Mouse (Mus musculus) retina, embryonic 14.5 days (tissue): Measurements from ENCODE around the gene Gm10100.
"Not testable (repeated sequence)": the region's sequence is repeated elsewhere in the genome, so short reads cannot be mapped to it uniquely, and the experiment has no call there.

Experiments
- DNase-seq: peaks from one replicate; pipeline ENCODE4 v3.0.0-alpha.2; 2015; ENCODE audit warnings: low spot score

The Gm10100 gene

GRCm38 (mm10) chr10:77726186-77726585 is at the start of gene Gm10100:
Gene Gm10100, plus strand, starts transcription at chr10:77726486.
- DNase-seq, result no peak

GRCm38 (mm10) chr10:77677562-77677961 is 48.7 kb upstream of the Gm10100 start:
- peak; percentile 57 for DNase-seq

- no peak for DNase-seq
Observed at GRCm38 (mm10) chr10:77682994-77683393, 43.3 kb upstream of the Gm10100 start.

GRCm38 (mm10) chr10:77684181-77684580 is 42.1 kb upstream of the Gm10100 start:
- DNase-seq, result no peak

GRCm38 (mm10) chr10:77685895-77686664 is 40.2 kb upstream of the Gm10100 start, which contains the start of gene Tspear:
Gene Tspear, plus strand, starts transcription at chr10:77686569.
- DNase-seq, result no peak

GRCm38 (mm10) chr10:77687021-77687420 is 39.3 kb upstream of the Gm10100 start:
- DNase-seq, result no peak

- DNase-seq, result not testable (repeated sequence)
Observed at GRCm38 (mm10) chr10:77690356-77690807, 35.9 kb upstream of the Gm10100 start, which contains the start of gene Gm19402. Gene Gm19402, minus strand, starts transcription at chr10:77690757.

GRCm38 (mm10) chr10:77697133-77697532 is 29.2 kb upstream of the Gm10100 start, which contains the start of gene Gm9508:
Gene Gm9508, minus strand, starts transcription at chr10:77697233.
- no peak for DNase-seq

GRCm38 (mm10) chr10:77706326-77706725 is 20.0 kb upstream of the Gm10100 start, which contains the start of gene Gm10272:
Gene Gm10272, plus strand, starts transcription at chr10:77706626.
- no peak for DNase-seq

GRCm38 (mm10) chr10:77709831-77710230 is 16.5 kb upstream of the Gm10100 start:
- DNase-seq, result no peak

- DNase-seq, result not testable (repeated sequence)
Observed at GRCm38 (mm10) chr10:77711157-77711556, 15.1 kb upstream of the Gm10100 start, which contains the start of gene Gm10024. Gene Gm10024, plus strand, starts transcription at chr10:77711457.

- no peak for DNase-seq
Observed at GRCm38 (mm10) chr10:77713734-77714133, 12.6 kb upstream of the Gm10100 start.

- DNase-seq, result no peak
Observed at GRCm38 (mm10) chr10:77715507-77715906, 10.8 kb upstream of the Gm10100 start, which contains the start of gene Gm10142. Gene Gm10142, plus strand, starts transcription at chr10:77715807.

GRCm38 (mm10) chr10:77720299-77720698 is 6.0 kb upstream of the Gm10100 start, which contains the start of gene Krtap12-1:
Gene Krtap12-1, plus strand, starts transcription at chr10:77720599.
- not testable (repeated sequence) for DNase-seq

- no peak for DNase-seq
Observed at GRCm38 (mm10) chr10:77724855-77725254, 1.4 kb upstream of the Gm10100 start.

- DNase-seq, result peak; percentile 13
Observed at GRCm38 (mm10) chr10:77728280-77728679, 2.0 kb downstream of the Gm10100 start.

GRCm38 (mm10) chr10:77729241-77729640 is 3.0 kb downstream of the Gm10100 start:
- DNase-seq, result peak; percentile 43

- no peak for DNase-seq
Observed at GRCm38 (mm10) chr10:77735928-77736327, 9.6 kb downstream of the Gm10100 start.

- no peak for DNase-seq
Observed at GRCm38 (mm10) chr10:77738929-77739328, 12.6 kb downstream of the Gm10100 start.

GRCm38 (mm10) chr10:77741924-77742688 is 15.8 kb downstream of the Gm10100 start, which contains the start of gene Gm18596:
Gene Gm18596, minus strand, starts transcription at chr10:77742638.
- DNase-seq, result not testable (repeated sequence)

- not testable (repeated sequence) for DNase-seq
Observed at GRCm38 (mm10) chr10:77750686-77751085, 24.4 kb downstream of the Gm10100 start.

GRCm38 (mm10) chr10:77751254-77751653 is 25.0 kb downstream of the Gm10100 start, which contains the start of gene Gm9736:
Gene Gm9736, minus strand, starts transcription at chr10:77751354.
- DNase-seq, result not testable (repeated sequence)
